Mouse (Mus musculus): ENCODE measurements around the gene Acot6. TPM values are rescaled to one million over a fixed set of nuclear protein-coding genes. Genes with fewer than 3 reads are reported as not detected.

Gene Acot6
- total RNA-seq (2023), result under 1 TPM; 0.55 to 0.83 TPM

GRCm38 (mm10) chr12:84100604-84101492 lies at the start of gene Acot6:
Acot6 (plus strand) TSS chr12:84100654.

GRCm38 (mm10) chr12:84051937-84052474 lies 48.4 kb upstream of the Acot6 start, which contains the start of gene Acot3:
Acot3 (plus strand) TSS chr12:84052144.

GRCm38 (mm10) chr12:84068986-84069385 lies 31.5 kb upstream of the Acot6 start, which contains the start of gene Acot5:
Acot5 (plus strand) TSS chr12:84069325.

GRCm38 (mm10) chr12:84114153-84114994 lies 13.9 kb downstream of the Acot6 start, which contains the start of gene Dnal1:
Dnal1 (plus strand) TSS chr12:84114366.

GRCm38 (mm10) chr12:84147954-84148621 lies 47.6 kb downstream of the Acot6 start, which contains the start of gene Pnma1:
Pnma1 (minus strand) TSS chr12:84148489.

Other genes with a start within 250 kb of the Acot6 start
- 100 to 1,000 TPM; 107 to 116 TPM for gene Numb, start 178.7 kb upstream of the Acot6 start, total RNA-seq (2023)
- gene Riox1, start 150.0 kb upstream of the Acot6 start, total RNA-seq (2023), result 10 to 100 TPM; 42.3 to 49.1 TPM
- not detected for gene Heatr4, start 115.8 kb upstream of the Acot6 start, total RNA-seq (2023)
- 1 to 10 TPM; 4.3 to 5.3 TPM for gene Acot2, start 112.8 kb upstream of the Acot6 start, total RNA-seq (2023)
- gene Acot1, start 91.2 kb upstream of the Acot6 start, total RNA-seq (2023), result 10 to 100 TPM; 20.0 to 20.2 TPM
- gene Acot4, start 62.3 kb upstream of the Acot6 start, total RNA-seq (2023), result under 1 TPM in 1 of 2 experiments, not detected in 1; 0.11 TPM
- not detected for gene Gm49366, start 61.7 kb upstream of the Acot6 start, total RNA-seq (2023)
- gene Acot3, start 48.5 kb upstream of the Acot6 start, total RNA-seq (2023), result not detected
- gene Acot5, start 31.3 kb upstream of the Acot6 start, total RNA-seq (2023), result not detected
- gene Dnal1, start 13.7 kb downstream of the Acot6 start, total RNA-seq (2023), result 1 to 10 TPM in 1 of 2 experiments, under 1 TPM in 1; 0.18 to 1.3 TPM
- gene Pnma1, start 47.8 kb downstream of the Acot6 start, total RNA-seq (2023), result 1 to 10 TPM; 1.9 to 2.9 TPM
- 10 to 100 TPM; 66.3 to 71.8 TPM for gene Elmsan1, start 118.2 kb downstream of the Acot6 start, total RNA-seq (2023)
- gene Ptgr2, start 184.6 kb downstream of the Acot6 start, total RNA-seq (2023), result 10 to 100 TPM; 15.0 to 16.0 TPM
- gene Zfp410, start 216.2 kb downstream of the Acot6 start, total RNA-seq (2023), result 10 to 100 TPM; 32.5 to 32.6 TPM